Mouse (Mus musculus): ENCODE data around the gene Pgk1. TPM values are rescaled to one million over a fixed set of nuclear protein-coding genes. Genes with fewer than 3 reads are reported as not detected.

The Pgk1 gene
- 506 and 511 TPM in 2 replicates for polyA plus RNA-seq (2015; fragmentation: Nextera tagmentation; extraction: Ambion mirVana)

DNA sequence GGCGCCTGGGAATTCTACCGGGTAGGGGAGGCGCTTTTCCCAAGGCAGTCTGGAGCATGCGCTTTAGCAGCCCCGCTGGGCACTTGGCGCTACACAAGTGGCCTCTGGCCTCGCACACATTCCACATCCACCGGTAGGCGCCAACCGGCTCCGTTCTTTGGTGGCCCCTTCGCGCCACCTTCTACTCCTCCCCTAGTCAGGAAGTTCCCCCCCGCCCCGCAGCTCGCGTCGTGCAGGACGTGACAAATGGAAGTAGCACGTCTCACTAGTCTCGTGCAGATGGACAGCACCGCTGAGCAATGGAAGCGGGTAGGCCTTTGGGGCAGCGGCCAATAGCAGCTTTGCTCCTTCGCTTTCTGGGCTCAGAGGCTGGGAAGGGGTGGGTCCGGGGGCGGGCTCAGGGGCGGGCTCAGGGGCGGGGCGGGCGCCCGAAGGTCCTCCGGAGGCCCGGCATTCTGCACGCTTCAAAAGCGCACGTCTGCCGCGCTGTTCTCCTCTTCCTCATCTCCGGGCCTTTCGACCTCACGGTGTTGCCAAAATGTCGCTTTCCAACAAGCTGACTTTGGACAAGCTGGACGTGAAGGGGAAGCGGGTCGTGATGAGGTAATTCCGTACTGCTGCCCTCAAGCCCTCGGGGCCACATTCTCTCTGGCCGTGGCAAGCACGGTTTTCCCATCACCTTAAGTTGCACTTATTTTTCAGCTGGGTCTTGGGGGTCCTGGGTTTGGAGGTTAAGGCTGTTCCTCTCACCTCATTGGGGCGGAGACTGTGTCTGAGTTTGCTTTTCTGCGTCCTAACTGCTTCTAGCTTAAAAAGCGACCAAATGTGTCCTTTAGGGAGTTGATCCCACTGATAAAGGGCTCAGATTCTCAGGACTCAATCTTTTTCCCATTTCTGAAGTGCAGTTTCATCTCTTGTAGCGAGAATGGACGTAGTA is at the start of gene Pgk1:
TSS of gene Pgk1 (plus strand) at position 388 of the 937 bp plus-strand sequence.
- H3K9ac ChIP-seq: peak within 1 kb of the TSS; percentile 53
- WGBS: 15% methylated on average over 55 of the region's 55 CpGs
- peak within 1 kb of the TSS; percentile 58 for H3K4me2 ChIP-seq (replicated peaks)
- peak within 1 kb of the TSS; percentile 81 for H3K27ac ChIP-seq
- no peaks in the 10 kb centered on the region for H3K36me3 ChIP-seq
- no peaks in the 10 kb centered on the region for H3K9me3 ChIP-seq
- H3K4me1 ChIP-seq (replicated peaks): no peaks in the 10 kb centered on the region
- no peaks in the 10 kb centered on the region for H3K27me3 ChIP-seq (replicated peaks)
- peak within 1 kb of the TSS; percentile 45 for H3K4me3 ChIP-seq (replicated peaks)
- peak; percentile 96 for ATAC-seq

DNA sequence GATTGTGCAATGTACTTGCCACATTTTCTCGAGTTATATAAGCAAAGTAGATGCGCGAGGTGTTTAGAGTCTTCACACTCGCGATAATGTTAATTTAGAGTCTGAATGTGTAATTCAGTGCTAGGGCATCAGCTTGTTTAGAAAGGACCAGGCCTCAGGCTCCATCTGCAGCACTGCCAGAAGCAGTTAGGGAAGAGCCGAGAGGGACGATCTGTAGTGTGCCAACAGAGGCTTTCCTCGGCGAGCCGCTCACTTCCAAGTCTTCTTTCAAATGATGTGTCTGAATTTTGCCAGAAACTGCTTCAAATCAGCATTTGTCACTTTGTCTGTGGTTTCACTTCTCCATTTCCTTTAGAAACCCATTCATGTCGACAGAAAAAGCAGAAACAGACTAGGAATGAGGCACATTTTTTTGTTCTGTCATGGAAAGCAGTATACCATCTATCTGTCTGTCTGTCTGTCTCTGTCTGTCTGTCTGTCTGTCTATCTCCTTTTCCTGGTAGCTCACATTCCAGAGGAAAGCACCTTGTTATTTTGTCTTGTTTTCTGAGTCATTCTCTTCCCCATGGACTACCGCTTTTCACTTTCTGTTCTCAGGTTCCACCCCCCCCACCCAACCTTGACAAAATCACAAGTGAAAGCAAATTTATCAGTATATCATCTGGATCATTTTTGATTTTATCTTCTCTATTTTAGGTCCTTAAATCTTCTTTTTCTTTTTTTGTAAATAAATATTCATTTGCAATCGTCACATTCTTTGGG is 47.4 kb upstream of the Pgk1 start:
- no peak overlapping the region for H3K9ac ChIP-seq
- H3K36me3 ChIP-seq: no peaks in the 10 kb centered on the region
- WGBS: 77% methylated on average over 13 of the region's 13 CpGs
- 0 out of 2 replicates have a peak, but pooled peaks cover 2% of the 10 kb centered on the region for H3K27me3 ChIP-seq (replicated peaks)
- H3K4me1 ChIP-seq (replicated peaks): no peaks in the 10 kb centered on the region
- no peaks in the 10 kb centered on the region for H3K9me3 ChIP-seq
- ATAC-seq: no peak
- no peak overlapping the region for H3K4me2 ChIP-seq (replicated peaks)
- no peak overlapping the region for H3K4me3 ChIP-seq (replicated peaks)
- no peak overlapping the region for H3K27ac ChIP-seq

- ATAC-seq: no peak
Observed at GRCm38 (mm10) chrX:106142936-106143335, 44.0 kb upstream of the Pgk1 start, which contains the start of gene Tlr13. Gene Tlr13 (plus strand): TSS chrX:106143204.

DNA sequence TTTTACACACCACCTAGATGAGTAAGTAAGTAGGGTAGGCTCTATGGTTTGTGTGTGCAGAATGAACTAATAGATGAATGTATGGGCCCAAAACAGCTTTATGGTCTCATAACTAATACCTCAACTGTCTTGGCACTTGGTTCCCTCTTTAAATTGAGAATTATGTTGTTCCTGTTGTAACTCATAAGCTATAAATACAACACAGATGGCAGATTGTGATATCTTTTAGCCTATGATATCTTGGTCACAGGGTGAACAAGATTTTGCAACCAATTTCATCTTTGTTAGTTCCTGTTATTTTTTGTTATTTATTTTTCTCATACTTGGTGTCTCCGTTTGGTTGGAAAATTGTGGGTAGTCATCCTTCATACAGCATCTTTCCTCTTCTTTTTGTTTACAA is 38.7 kb upstream of the Pgk1 start:
- ATAC-seq: no peak
- 92% methylated on average over 1 of the region's 1 CpGs for WGBS

More at GRCm38 (mm10) chrX:106142936-106143335, 44.0 kb upstream of the Pgk1 start, which contains the start of gene Tlr13:
- Histone ChIP-seq H3K27me3 (replicated peaks) (no peaks in the 10 kb centered on the region), H3K4me1 (replicated peaks) (no peaks in the 10 kb centered on the region), H3K9ac (no peak within 1 kb of the TSS), H3K36me3 (no peaks in the 10 kb centered on the region), H3K27ac (no peak within 1 kb of the TSS), H3K4me2 (replicated peaks) (no peak within 1 kb of the TSS), H3K9me3 (no peaks in the 10 kb centered on the region), H3K4me3 (replicated peaks) (no peak within 1 kb of the TSS)
- WGBS: 82% methylated on average over 6 of the region's 6 CpGs

GRCm38 (mm10) chrX:106149460-106149859 is 37.4 kb upstream of the Pgk1 start:
- WGBS: 75% methylated on average over 3 of the region's 3 CpGs
- H3K9me3 ChIP-seq: no peaks in the 10 kb centered on the region
- H3K27me3 ChIP-seq (replicated peaks): no peaks in the 10 kb centered on the region
- no peak overlapping the region for H3K27ac ChIP-seq
- H3K4me2 ChIP-seq (replicated peaks): no peak overlapping the region
- H3K36me3 ChIP-seq: no peaks in the 10 kb centered on the region
- H3K4me3 ChIP-seq (replicated peaks): no peak overlapping the region
- H3K4me1 ChIP-seq (replicated peaks): no peaks in the 10 kb centered on the region
- ATAC-seq: no peak
- H3K9ac ChIP-seq: no peak overlapping the region

More for the DNA sequence above, 38.7 kb upstream of the Pgk1 start:
- Histone ChIP-seq H3K9ac (no peak overlapping the region), H3K36me3 (no peaks in the 10 kb centered on the region), H3K4me2 (replicated peaks) (no peak overlapping the region), H3K9me3 (no peaks in the 10 kb centered on the region), H3K4me1 (replicated peaks) (no peaks in the 10 kb centered on the region), H3K27ac (no peak overlapping the region), H3K27me3 (replicated peaks) (no peaks in the 10 kb centered on the region), H3K4me3 (replicated peaks) (no peak overlapping the region)

GRCm38 (mm10) chrX:106154180-106154586 is 32.7 kb upstream of the Pgk1 start:
- no peak overlapping the region for H3K4me2 ChIP-seq (replicated peaks)
- ATAC-seq: no peak
- no peaks in the 10 kb centered on the region for H3K36me3 ChIP-seq
- no peaks in the 10 kb centered on the region for H3K4me1 ChIP-seq (replicated peaks)
- no peak overlapping the region for H3K9ac ChIP-seq
- H3K9me3 ChIP-seq: no peaks in the 10 kb centered on the region
- H3K27me3 ChIP-seq (replicated peaks): no peaks in the 10 kb centered on the region
- no peak overlapping the region for H3K4me3 ChIP-seq (replicated peaks)
- no peak overlapping the region for H3K27ac ChIP-seq

- no peak for ATAC-seq
- no peaks in the 10 kb centered on the region for H3K36me3 ChIP-seq
- H3K4me3 ChIP-seq (replicated peaks): no peak overlapping the region
- H3K27me3 ChIP-seq (replicated peaks): no peaks in the 10 kb centered on the region
- H3K9ac ChIP-seq: no peak overlapping the region
- no peaks in the 10 kb centered on the region for H3K4me1 ChIP-seq (replicated peaks)
- H3K4me2 ChIP-seq (replicated peaks): no peak overlapping the region
- no peak overlapping the region for H3K27ac ChIP-seq
- H3K9me3 ChIP-seq: no peaks in the 10 kb centered on the region
- WGBS: 63% methylated on average over 4 of the region's 4 CpGs
Observed at GRCm38 (mm10) chrX:106155892-106156291, 31.0 kb upstream of the Pgk1 start.

- peak; percentile 89 for ATAC-seq
- 46% methylated on average over 5 of the region's 5 CpGs for WGBS
- no peak overlapping the region for H3K27ac ChIP-seq
- H3K9me3 ChIP-seq: no peaks in the 10 kb centered on the region
- no peak overlapping the region for H3K4me2 ChIP-seq (replicated peaks)
- H3K9ac ChIP-seq: no peak overlapping the region
- H3K27me3 ChIP-seq (replicated peaks): no peaks in the 10 kb centered on the region
- H3K4me1 ChIP-seq (replicated peaks): no peaks in the 10 kb centered on the region
- no peaks in the 10 kb centered on the region for H3K36me3 ChIP-seq
- no peak overlapping the region for H3K4me3 ChIP-seq (replicated peaks)
Observed at GRCm38 (mm10) chrX:106163995-106164394, 22.9 kb upstream of the Pgk1 start.

DNA sequence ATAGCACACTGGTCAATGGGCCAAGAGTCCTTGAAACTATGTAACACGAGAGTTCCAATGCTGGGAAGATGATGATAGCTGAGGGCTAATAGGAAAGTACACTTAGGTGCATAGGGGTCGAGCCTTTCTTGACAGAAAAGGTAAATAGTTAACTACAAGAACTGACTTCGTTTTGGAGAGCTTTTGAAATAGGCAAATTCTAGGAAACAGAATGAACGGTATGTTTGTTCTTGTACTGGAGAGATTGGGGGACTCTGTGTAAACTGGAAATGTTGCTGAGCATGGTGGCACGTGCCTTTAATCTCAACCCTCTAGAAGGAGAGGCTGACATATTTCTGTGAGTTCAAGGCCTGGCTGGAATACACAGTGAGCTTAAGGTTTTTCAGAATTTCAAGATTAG is 22.3 kb upstream of the Pgk1 start:
- Histone ChIP-seq H3K4me3 (replicated peaks) (no peak overlapping the region), H3K27me3 (replicated peaks) (no peaks in the 10 kb centered on the region), H3K4me1 (replicated peaks) (no peaks in the 10 kb centered on the region), H3K4me2 (replicated peaks) (no peak overlapping the region), H3K9me3 (no peaks in the 10 kb centered on the region), H3K36me3 (no peaks in the 10 kb centered on the region), H3K9ac (no peak overlapping the region), H3K27ac (no peak overlapping the region)
- WGBS: 55% methylated on average over 5 of the region's 5 CpGs
- ATAC-seq: no peak

DNA sequence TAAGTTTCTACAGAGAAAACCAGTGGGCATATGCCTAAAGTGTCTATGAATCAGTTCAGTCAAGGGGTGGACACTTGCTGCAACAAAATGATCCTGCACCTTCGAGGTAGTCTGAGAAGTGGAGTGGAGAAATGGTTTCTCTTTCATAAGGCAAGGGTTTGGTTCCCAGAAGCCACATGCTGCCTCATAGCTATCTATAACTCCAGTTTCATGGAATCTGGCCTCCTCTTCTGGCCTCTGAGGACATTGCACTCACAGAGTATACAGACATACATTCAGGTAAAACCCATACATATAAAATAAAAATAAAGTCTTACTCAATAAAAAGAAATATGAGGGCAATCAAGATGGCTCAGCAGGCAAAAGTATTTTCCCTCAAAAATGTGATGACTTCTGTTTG is 21.8 kb upstream of the Pgk1 start:
- Histone ChIP-seq H3K27ac (no peak overlapping the region), H3K4me3 (replicated peaks) (no peak overlapping the region), H3K27me3 (replicated peaks) (no peaks in the 10 kb centered on the region), H3K9ac (no peak overlapping the region), H3K9me3 (no peaks in the 10 kb centered on the region), H3K4me1 (replicated peaks) (no peaks in the 10 kb centered on the region), H3K36me3 (no peaks in the 10 kb centered on the region), H3K4me2 (replicated peaks) (no peak overlapping the region)
- 84% methylated on average over 1 of the region's 1 CpGs for WGBS
- ATAC-seq: no peak

DNA sequence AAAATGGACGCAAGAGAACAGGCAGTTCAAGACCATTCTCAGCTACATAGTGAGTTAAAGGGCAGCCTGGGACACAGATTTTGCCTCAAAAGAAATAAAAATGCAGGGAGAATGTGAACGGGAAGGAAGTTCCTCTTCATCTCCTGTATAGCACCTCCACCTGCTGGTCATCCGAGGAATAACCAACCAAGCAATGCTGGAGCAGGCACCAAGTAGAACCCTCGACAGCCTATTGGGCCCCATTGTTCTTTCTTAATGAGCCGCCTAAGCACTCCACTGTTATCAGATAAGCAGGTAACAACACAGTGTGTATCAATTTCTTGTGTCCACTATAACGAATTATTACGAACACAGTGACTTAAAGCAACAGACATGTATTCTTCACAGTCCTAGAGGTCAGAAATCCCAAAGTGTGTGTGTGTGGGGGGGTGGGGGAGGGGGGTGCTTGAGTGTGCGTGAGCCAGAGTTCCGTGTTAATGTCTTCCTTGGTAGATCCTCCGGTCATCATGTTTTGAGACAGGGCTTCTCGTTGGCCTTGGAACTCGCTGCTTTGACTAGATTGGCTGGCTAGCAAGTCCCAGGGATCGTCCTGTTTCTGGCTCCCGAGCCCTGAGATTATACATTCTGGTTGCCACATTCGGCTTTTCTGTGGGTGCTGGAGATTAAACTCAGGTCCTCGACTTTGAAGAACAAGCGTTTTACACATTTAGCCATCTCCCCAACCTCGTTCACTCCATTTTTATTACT is 15.6 kb upstream of the Pgk1 start:
- no peaks in the 10 kb centered on the region for H3K4me1 ChIP-seq (replicated peaks)
- peak overlapping the region; percentile 46 for H3K4me2 ChIP-seq (replicated peaks)
- no peaks in the 10 kb centered on the region for H3K27me3 ChIP-seq (replicated peaks)
- 27% methylated on average over 18 of the region's 18 CpGs for WGBS
- no peaks in the 10 kb centered on the region for H3K9me3 ChIP-seq
- H3K27ac ChIP-seq: no peak overlapping the region
- no peak overlapping the region for H3K9ac ChIP-seq
- H3K36me3 ChIP-seq: no peaks in the 10 kb centered on the region
- peak overlapping the region; percentile 22; the same call in 1 of the 2 replicates for H3K4me3 ChIP-seq (replicated peaks)
- peak; percentile 82 for ATAC-seq

- no peaks in the 10 kb centered on the region for H3K4me1 ChIP-seq (replicated peaks)
- no peak overlapping the region for H3K9ac ChIP-seq
- H3K9me3 ChIP-seq: no peaks in the 10 kb centered on the region
- H3K27me3 ChIP-seq (replicated peaks): no peaks in the 10 kb centered on the region
- H3K4me2 ChIP-seq (replicated peaks): peak overlapping the region; percentile 46
- H3K36me3 ChIP-seq: no peaks in the 10 kb centered on the region
- WGBS: 46% methylated on average over 5 of the region's 6 CpGs
- no peak overlapping the region for H3K27ac ChIP-seq
- H3K4me3 ChIP-seq (replicated peaks): peak overlapping the region; percentile 22; the same call in 1 of the 2 replicates
- ATAC-seq: peak; percentile 75
Observed at GRCm38 (mm10) chrX:106171853-106172154, 15.1 kb upstream of the Pgk1 start.
